Mouse (Mus musculus) cerebral cortex, adult 2 months (tissue): ENCODE results near the gene Ccdc54.

Source experiments
- WGBS: fragments of 180-500 bp; shearing (Covaris S2); methylation state at CpG from one replicate; pipeline ENCODE4 v1.1.7; 2018; 5-methylcytosine and 5-hydroxymethylcytosine counted together

Gene Ccdc54

DNA sequence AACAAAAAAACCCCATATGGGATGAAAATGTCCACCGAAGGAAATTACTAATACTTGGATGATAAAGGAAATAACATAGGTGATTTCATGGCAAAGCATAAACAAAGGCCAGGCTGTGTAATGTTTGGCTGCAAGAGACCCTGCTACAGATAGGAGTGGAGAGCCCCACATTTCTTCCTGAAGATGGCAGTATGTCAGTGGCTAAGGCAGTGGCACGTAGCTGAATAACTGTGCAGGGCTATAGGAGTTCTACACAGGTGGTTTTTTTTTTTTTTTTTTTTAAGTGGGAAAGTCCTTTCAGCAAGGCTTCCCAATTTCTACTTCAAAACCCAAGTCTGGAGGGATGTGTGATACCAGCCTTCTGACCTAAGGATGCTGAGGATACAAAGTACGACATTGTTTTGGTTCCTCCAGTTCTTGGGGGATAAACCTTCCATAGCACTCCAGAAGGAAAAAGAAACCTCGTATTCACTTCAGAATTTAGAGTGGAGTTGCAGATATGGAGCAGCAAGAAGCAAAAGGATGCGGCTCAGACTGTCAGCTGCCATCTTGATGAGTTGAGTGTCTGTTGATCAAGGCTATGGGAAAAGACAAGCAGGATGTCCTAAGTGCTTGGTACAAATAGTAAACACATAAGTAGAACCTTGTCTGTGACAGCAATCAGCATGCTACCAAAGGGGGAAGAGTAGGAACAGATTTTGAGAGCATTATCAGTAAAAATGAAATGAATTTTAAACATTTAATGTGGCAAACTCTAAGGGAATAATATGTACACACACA, 48.2 kb downstream of the Ccdc54 start:
- WGBS, result 67% methylated on average over 5 of the region's 5 CpGs
